Mouse (Mus musculus): ENCODE data around the gene Matn1.

DNA sequence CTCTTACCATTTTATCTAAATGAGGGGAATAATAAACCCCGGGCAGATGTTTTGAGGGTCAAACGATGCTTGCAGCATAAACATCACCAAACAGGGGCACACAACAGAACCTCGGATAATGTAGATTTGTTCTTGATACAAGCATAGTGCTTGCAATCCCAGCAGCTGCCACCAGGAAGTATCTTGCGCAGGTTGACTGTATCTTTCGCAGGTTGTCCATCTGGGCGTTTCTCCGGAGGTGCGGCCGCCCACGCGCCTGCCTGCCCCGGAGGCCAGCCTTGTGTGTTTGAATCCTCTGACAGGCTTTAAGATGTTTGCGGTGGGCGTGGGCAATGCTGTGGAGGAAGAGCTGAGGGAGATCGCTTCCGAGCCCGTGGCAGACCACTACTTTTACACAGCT is 8.3 kb downstream of the Matn1 start:
- peak; percentile 29 for TF ChIP-seq CTCF (IDR thresholded peaks at IDR 0.05; ENCODE audit: insufficient read depth, low read length)
- no peak for TF ChIP-seq POLR2A (IDR thresholded peaks at IDR 0.05; ENCODE audit: borderline replicate concordance, extremely low read depth, low read depth, low read length)

Measured in lung, adult 2 months (tissue).